23 mouse cellular contexts compared by ENCODE assay signal in genomic region chr6:143618558-143618957, GRCm38 (mm10).
DNase-seq lines count a peak whose midpoint lies in the region; ATAC-seq and TF ChIP-seq lines count a peak whose summit lies in the region.
"Had no signal": no experiment of that assay in that cellular context is flagged by ENCODE, and none has a peak within 500 bp of the region (broad histone marks: within the 10 kb centered on the region; RNA-seq: fewer than 3 reads in every experiment).

No protein-coding gene starts in this region.

- intact Hi-C loops in heart, postnatal 10 days (cut with DNase I): no loop called here

- peak overlapping the region; percentile 26; the same call in 1 of the 2 replicates for H3K4me2 ChIP-seq in heart, postnatal 0 days (ENCODE audit: low read depth, low read length)
- no peak overlapping the region for H3K4me2 ChIP-seq in limb, embryonic 14.5 days (replicated peaks; ENCODE audit: low read depth, low read length, severe bottlenecking)
- H3K4me2 ChIP-seq: embryonic facial prominence, embryonic 13.5 days; forebrain, embryonic 12.5 days; heart, embryonic 11.5 days; hindbrain, embryonic 13.5 days had no signal

- no peaks in the 10 kb centered on the region for H3K9me3 ChIP-seq in heart, postnatal 0 days (replicated peaks; ENCODE audit: control insufficient read depth, low read length)
- no peaks in the 10 kb centered on the region for H3K9me3 ChIP-seq in limb, embryonic 14.5 days (ENCODE audit: control insufficient read depth, low read length)
- H3K9me3 ChIP-seq: embryonic facial prominence, embryonic 13.5 days; forebrain, embryonic 12.5 days; hindbrain, embryonic 13.5 days had no signal

- H3K4me3 ChIP-seq in heart, postnatal 0 days (ENCODE audit: low read depth, low read length): no peak overlapping the region
- H3K4me3 ChIP-seq in limb, embryonic 14.5 days (replicated peaks; ENCODE audit: low read length): no peak overlapping the region
- H3K4me3 ChIP-seq: embryonic facial prominence, embryonic 13.5 days; forebrain, embryonic 12.5 days; heart, adult 2 months; hindbrain, embryonic 13.5 days had no signal

- H3K27me3 ChIP-seq in heart, postnatal 0 days (ENCODE audit: control insufficient read depth, insufficient read depth, low read length): no peaks in the 10 kb centered on the region
- no peaks in the 10 kb centered on the region for H3K27me3 ChIP-seq in limb, embryonic 14.5 days (ENCODE audit: control insufficient read depth, insufficient read depth, low read length)
- H3K27me3 ChIP-seq: forebrain, embryonic 12.5 days; hindbrain, embryonic 13.5 days had no signal

- TF ChIP-seq CTCF in heart, postnatal 0 days (IDR thresholded peaks at IDR 0.05; ENCODE audit: low read depth): no peak

- no peak overlapping the region for H3K27ac ChIP-seq in heart, postnatal 0 days (ENCODE audit: low read depth)
- 0 out of 2 replicates have a peak overlapping the region, but pooled peaks have one; percentile 52 for H3K27ac ChIP-seq in limb, embryonic 14.5 days (replicated peaks; ENCODE audit: low read depth, low read length)
- H3K27ac ChIP-seq: embryonic facial prominence, embryonic 13.5 days; forebrain, embryonic 12.5 days; heart, adult 2 months; hindbrain, embryonic 13.5 days; hindbrain, postnatal 0 days had no signal

- no peaks in the 10 kb centered on the region for H3K36me3 ChIP-seq in heart, postnatal 0 days (replicated peaks; ENCODE audit: control insufficient read depth, insufficient read depth, low read length)
- no peaks in the 10 kb centered on the region for H3K36me3 ChIP-seq in limb, embryonic 14.5 days (ENCODE audit: control insufficient read depth, insufficient read depth, low read length)
- H3K36me3 ChIP-seq: embryonic facial prominence, embryonic 13.5 days; forebrain, embryonic 12.5 days; G1E; hindbrain, embryonic 13.5 days had no signal

- no peak for ATAC-seq in heart, postnatal 0 days (ENCODE audit: insufficient read depth, low read depth)
- ATAC-seq in common myeloid progenitor, adult 5-6 weeks (replicated peaks; ENCODE audit: low read depth, poor library complexity, severe bottlenecking): peak; percentile 70
- no peak for ATAC-seq in limb, embryonic 14.5 days (ENCODE audit: low FRiP score, low read depth)
- ATAC-seq: CD4-positive, CD25-positive, alpha-beta regulatory T cell, adult 4 months; forebrain, embryonic 16.5 days; hindbrain, postnatal 0 days had no signal

- DNase-seq in heart, postnatal 0 days (ENCODE audit: low spot score): peak; percentile 15
- no peak for DNase-seq in heart, postnatal 10 days
- peak; percentile 24 for DNase-seq in 416B (ENCODE audit: low read depth)
- no peak for DNase-seq in limb, embryonic 14.5 days (ENCODE audit: low spot score)
- DNase-seq in T-cell, adult 2 months (ENCODE audit: low spot score): no peak
- DNase-seq in liver: no peak
- DNase-seq in adrenal gland, postnatal 36 days: no peak
- DNase-seq: adrenal gland, postnatal 25 days; B cell, adult 2 months; cerebellum, adult 2 months; cerebellum, postnatal 10 days; gastrocnemius, postnatal 14 days; heart, adult 2 months; heart, postnatal 14 days had no signal

- TF ChIP-seq POLR2A in limb, embryonic 14.5 days (IDR thresholded peaks at IDR 0.05; ENCODE audit: borderline replicate concordance, extremely low read depth, insufficient read depth, insufficient read length): no peak

- WGBS in heart, postnatal 0 days: 60% methylated on average over 10 of the region's 10 CpGs
- 24% methylated on average over 10 of the region's 10 CpGs for WGBS in limb, embryonic 14.5 days

- TF ChIP-seq EP300 in heart, postnatal 0 days (IDR thresholded peaks at IDR 0.05; ENCODE audit: low read depth): no peak

- H3K9ac ChIP-seq in heart, postnatal 0 days (replicated peaks; ENCODE audit: low read depth, low read length): no peak overlapping the region
- H3K9ac ChIP-seq in limb, embryonic 14.5 days (ENCODE audit: low read depth, low read length, severe bottlenecking): no peak overlapping the region
- H3K9ac ChIP-seq: embryonic facial prominence, embryonic 13.5 days; forebrain, embryonic 12.5 days; hindbrain, embryonic 13.5 days had no signal

- H3K4me1 ChIP-seq in heart, postnatal 0 days (ENCODE audit: control insufficient read depth, insufficient read depth): no peaks in the 10 kb centered on the region
- H3K4me1 ChIP-seq in limb, embryonic 14.5 days (ENCODE audit: control insufficient read depth, insufficient read depth, low read length): peaks cover 19% of the 10 kb centered on the region
- H3K4me1 ChIP-seq: embryonic facial prominence, embryonic 13.5 days; forebrain, embryonic 12.5 days had no signal

Comparison
In these comparisons a context has a peak if more than half of its experiments do, and no peak if none do; other contexts are left out.
1. DNase-seq: peak in heart, postnatal 0 days (single experiment) and 416B (single experiment); none in heart, postnatal 10 days (0 of 2), limb, embryonic 14.5 days (single experiment), T-cell, adult 2 months (single experiment), liver (single experiment) and adrenal gland, postnatal 36 days (0 of 2).